Mouse (Mus musculus): ENCODE data around the gene Igfbp7. TPM values are rescaled to one million over a fixed set of nuclear protein-coding genes. Genes with fewer than 3 reads are reported as not detected.
"Not testable (repeated sequence)": the region's sequence is repeated elsewhere in the genome, so short reads cannot be mapped to it uniquely, and the experiment has no call there.

Igfbp7 gene
- polyA plus RNA-seq, 1 experiment from 2014 or later = 19.4 TPM

- 72% methylated on average over 4 of the region's 4 CpGs for WGBS
- not testable (repeated sequence) for H3K27me3 ChIP-seq (ENCODE audit: control insufficient read depth, insufficient read depth, low read length); H3K9me3 ChIP-seq (ENCODE audit: control insufficient read depth, low read length); DNase-seq (ENCODE audit: low spot score); H3K9ac ChIP-seq (ENCODE audit: low read length); H3K4me2 ChIP-seq (ENCODE audit: low read depth); H3K27ac ChIP-seq (ENCODE audit: low read depth, low read length); H3K4me1 ChIP-seq (ENCODE audit: control insufficient read depth, insufficient read depth, low read length); H3K36me3 ChIP-seq (ENCODE audit: control insufficient read depth, insufficient read depth, low read length); ATAC-seq (ENCODE audit: insufficient read depth, low FRiP score, low TSS enrichment); H3K4me3 ChIP-seq (ENCODE audit: low read depth, low read length)
These were observed 11.7 kb upstream of the Igfbp7 start for GRCm38 (mm10) chr5:77419537-77419936.

- DNase-seq (ENCODE audit: low spot score) = no peak
- H3K9ac ChIP-seq (ENCODE audit: low read length) = no peak overlapping the region
- H3K4me1 ChIP-seq (ENCODE audit: control insufficient read depth, insufficient read depth, low read length) = no peaks in the 10 kb centered on the region
- H3K4me3 ChIP-seq (ENCODE audit: low read depth, low read length) = no peak overlapping the region
- H3K4me2 ChIP-seq (ENCODE audit: low read depth) = no peak overlapping the region
- H3K27me3 ChIP-seq (ENCODE audit: control insufficient read depth, insufficient read depth, low read length) = no peaks in the 10 kb centered on the region
- H3K9me3 ChIP-seq (ENCODE audit: control insufficient read depth, low read length) = no peaks in the 10 kb centered on the region
- H3K27ac ChIP-seq (ENCODE audit: low read depth, low read length) = no peak overlapping the region
- no peaks in the 10 kb centered on the region for H3K36me3 ChIP-seq (ENCODE audit: control insufficient read depth, insufficient read depth, low read length)
- WGBS = 88% methylated on average over 6 of the region's 6 CpGs
- ATAC-seq (ENCODE audit: insufficient read depth, low FRiP score, low TSS enrichment) = no peak
These were observed 8.2 kb upstream of the Igfbp7 start for GRCm38 (mm10) chr5:77416058-77416457.

GRCm38 (mm10) chr5:77408530-77408929 lies 689 bp upstream of the Igfbp7 start:
- no peak overlapping the region for H3K4me2 ChIP-seq (ENCODE audit: low read depth)
- 92% methylated on average over 6 of the region's 6 CpGs for WGBS

GRCm38 (mm10) chr5:77406371-77406871 lies 1.4 kb downstream of the Igfbp7 start:
- Histone ChIP-seq H3K36me3 (ENCODE audit: control insufficient read depth, insufficient read depth, low read length) (no peaks in the 10 kb centered on the region), H3K9me3 (ENCODE audit: control insufficient read depth, low read length) (no peaks in the 10 kb centered on the region), H3K27me3 (ENCODE audit: control insufficient read depth, insufficient read depth, low read length) (peaks cover 8% of the 10 kb centered on the region), H3K4me1 (ENCODE audit: control insufficient read depth, insufficient read depth, low read length) (no peaks in the 10 kb centered on the region), H3K27ac (ENCODE audit: low read depth, low read length) (no peak overlapping the region), H3K4me3 (ENCODE audit: low read depth, low read length) (no peak overlapping the region), H3K9ac (ENCODE audit: low read length) (no peak overlapping the region), H3K4me2 (ENCODE audit: low read depth) (no peak overlapping the region)
- DNase-seq (ENCODE audit: low spot score) (no peak), ATAC-seq (ENCODE audit: insufficient read depth, low FRiP score, low TSS enrichment) (no peak)
- WGBS = 50% methylated on average over 5 of the region's 5 CpGs

More at GRCm38 (mm10) chr5:77408530-77408929, 689 bp upstream of the Igfbp7 start:
- Histone ChIP-seq H3K36me3 (ENCODE audit: control insufficient read depth, insufficient read depth, low read length) (no peaks in the 10 kb centered on the region), H3K27me3 (ENCODE audit: control insufficient read depth, insufficient read depth, low read length) (peaks cover 8% of the 10 kb centered on the region), H3K4me3 (ENCODE audit: low read depth, low read length) (no peak overlapping the region), H3K4me1 (ENCODE audit: control insufficient read depth, insufficient read depth, low read length) (no peaks in the 10 kb centered on the region), H3K9me3 (ENCODE audit: control insufficient read depth, low read length) (no peaks in the 10 kb centered on the region), H3K9ac (ENCODE audit: low read length) (no peak overlapping the region), H3K27ac (ENCODE audit: low read depth, low read length) (no peak overlapping the region)
- ATAC-seq (ENCODE audit: insufficient read depth, low FRiP score, low TSS enrichment) (no peak), DNase-seq (ENCODE audit: low spot score) (no peak)

- H3K4me1 ChIP-seq (ENCODE audit: control insufficient read depth, insufficient read depth, low read length) = no peaks in the 10 kb centered on the region
- no peak for ATAC-seq (ENCODE audit: insufficient read depth, low FRiP score, low TSS enrichment)
- no peak for DNase-seq (ENCODE audit: low spot score)
- H3K36me3 ChIP-seq (ENCODE audit: control insufficient read depth, insufficient read depth, low read length) = no peaks in the 10 kb centered on the region
- no peaks in the 10 kb centered on the region for H3K9me3 ChIP-seq (ENCODE audit: control insufficient read depth, low read length)
- WGBS = 70% methylated on average over 5 of the region's 5 CpGs
- no peak overlapping the region for H3K4me3 ChIP-seq (ENCODE audit: low read depth, low read length)
- no peak overlapping the region for H3K4me2 ChIP-seq (ENCODE audit: low read depth)
- H3K27me3 ChIP-seq (ENCODE audit: control insufficient read depth, insufficient read depth, low read length) = peaks cover 8% of the 10 kb centered on the region
- no peak overlapping the region for H3K27ac ChIP-seq (ENCODE audit: low read depth, low read length)
- H3K9ac ChIP-seq (ENCODE audit: low read length) = no peak overlapping the region
These were observed 2.3 kb downstream of the Igfbp7 start for GRCm38 (mm10) chr5:77405455-77406057.

GRCm38 (mm10) chr5:77404941-77405340 lies 2.9 kb downstream of the Igfbp7 start:
- Histone ChIP-seq H3K4me2 (ENCODE audit: low read depth) (no peak overlapping the region), H3K9me3 (ENCODE audit: control insufficient read depth, low read length) (no peaks in the 10 kb centered on the region), H3K36me3 (ENCODE audit: control insufficient read depth, insufficient read depth, low read length) (no peaks in the 10 kb centered on the region), H3K27me3 (ENCODE audit: control insufficient read depth, insufficient read depth, low read length) (peaks cover 8% of the 10 kb centered on the region), H3K27ac (ENCODE audit: low read depth, low read length) (no peak overlapping the region), H3K9ac (ENCODE audit: low read length) (no peak overlapping the region), H3K4me3 (ENCODE audit: low read depth, low read length) (no peak overlapping the region), H3K4me1 (ENCODE audit: control insufficient read depth, insufficient read depth, low read length) (no peaks in the 10 kb centered on the region)
- 71% methylated on average over 10 of the region's 10 CpGs for WGBS
- no peak for DNase-seq (ENCODE audit: low spot score)
- ATAC-seq (ENCODE audit: insufficient read depth, low FRiP score, low TSS enrichment) = no peak

GRCm38 (mm10) chr5:77402901-77403300 lies 4.9 kb downstream of the Igfbp7 start:
- ATAC-seq (ENCODE audit: insufficient read depth, low FRiP score, low TSS enrichment) (no peak), DNase-seq (ENCODE audit: low spot score) (no peak)
- H3K9me3 ChIP-seq (ENCODE audit: control insufficient read depth, low read length) = no peaks in the 10 kb centered on the region
- H3K36me3 ChIP-seq (ENCODE audit: control insufficient read depth, insufficient read depth, low read length) = no peaks in the 10 kb centered on the region
- H3K4me3 ChIP-seq (ENCODE audit: low read depth, low read length) = no peak overlapping the region
- no peak overlapping the region for H3K9ac ChIP-seq (ENCODE audit: low read length)
- no peak overlapping the region for H3K27ac ChIP-seq (ENCODE audit: low read depth, low read length)
- 84% methylated on average over 5 of the region's 5 CpGs for WGBS
- H3K27me3 ChIP-seq (ENCODE audit: control insufficient read depth, insufficient read depth, low read length) = peaks cover 6% of the 10 kb centered on the region
- H3K4me2 ChIP-seq (ENCODE audit: low read depth) = no peak overlapping the region
- no peaks in the 10 kb centered on the region for H3K4me1 ChIP-seq (ENCODE audit: control insufficient read depth, insufficient read depth, low read length)

GRCm38 (mm10) chr5:77402137-77402536 lies 5.7 kb downstream of the Igfbp7 start:
- H3K27me3 ChIP-seq (ENCODE audit: control insufficient read depth, insufficient read depth, low read length) = no peaks in the 10 kb centered on the region; the same call in 1 of the 2 replicates
- H3K4me3 ChIP-seq (ENCODE audit: low read depth, low read length) = no peak overlapping the region
- ATAC-seq (ENCODE audit: insufficient read depth, low FRiP score, low TSS enrichment) (no peak), DNase-seq (ENCODE audit: low spot score) (no peak)
- H3K9ac ChIP-seq (ENCODE audit: low read length) = no peak overlapping the region
- H3K4me1 ChIP-seq (ENCODE audit: control insufficient read depth, insufficient read depth, low read length) = no peaks in the 10 kb centered on the region
- H3K9me3 ChIP-seq (ENCODE audit: control insufficient read depth, low read length) = no peaks in the 10 kb centered on the region
- no peak overlapping the region for H3K4me2 ChIP-seq (ENCODE audit: low read depth)
- no peak overlapping the region for H3K27ac ChIP-seq (ENCODE audit: low read depth, low read length)
- 69% methylated on average over 5 of the region's 5 CpGs for whole genome bisulfite sequencing
- H3K36me3 ChIP-seq (ENCODE audit: control insufficient read depth, insufficient read depth, low read length) = no peaks in the 10 kb centered on the region

GRCm38 (mm10) chr5:77400823-77401222 lies 7.0 kb downstream of the Igfbp7 start:
- no peak overlapping the region for H3K4me2 ChIP-seq (ENCODE audit: low read depth)
- no peak overlapping the region for H3K27ac ChIP-seq (ENCODE audit: low read depth, low read length)
- H3K9ac ChIP-seq (ENCODE audit: low read length) = no peak overlapping the region
- H3K4me3 ChIP-seq (ENCODE audit: low read depth, low read length) = no peak overlapping the region
- no peak for ATAC-seq (ENCODE audit: insufficient read depth, low FRiP score, low TSS enrichment)
- H3K36me3 ChIP-seq (ENCODE audit: control insufficient read depth, insufficient read depth, low read length) = no peaks in the 10 kb centered on the region
- H3K9me3 ChIP-seq (ENCODE audit: control insufficient read depth, low read length) = no peaks in the 10 kb centered on the region
- no peaks in the 10 kb centered on the region for H3K27me3 ChIP-seq (ENCODE audit: control insufficient read depth, insufficient read depth, low read length)
- DNase-seq (ENCODE audit: low spot score) = no peak
- H3K4me1 ChIP-seq (ENCODE audit: control insufficient read depth, insufficient read depth, low read length) = no peaks in the 10 kb centered on the region
- 86% methylated on average over 6 of the region's 6 CpGs for WGBS
